Mouse (Mus musculus) adrenal gland, postnatal 4 days (tissue): ENCODE results near the gene Fryl. TPM values are rescaled to one million over a fixed set of nuclear protein-coding genes. Genes with fewer than 3 reads are reported as not detected.

Source experiments
- total RNA-seq, 2 experiments: library from RNA; stranded (reverse); gene quantifications; 2 replicates each; pipeline ENCODE4 v1.2.3; 2021

Gene Fryl
- total RNA-seq, 2 experiments from 2014 or later, result 49.7 to 55.7 TPM

Other genes starting within 250 kb of the Fryl start
- 10 to 100 TPM; 16.3 to 19.5 TPM for gene Slc10a4, start 249.7 kb downstream of the Fryl start, total RNA-seq
- gene Ociad1, start 36.2 kb upstream of the Fryl start, total RNA-seq, result 100 to 1,000 TPM; 203 to 214 TPM
- 10 to 100 TPM; 11.4 to 11.7 TPM for gene Ociad2, start 84.4 kb upstream of the Fryl start, total RNA-seq
- gene Cwh43, start 149.5 kb upstream of the Fryl start, total RNA-seq, result under 1 TPM; 0.23 to 0.25 TPM
- 10 to 100 TPM; 38.0 to 38.1 TPM for gene Dcun1d4, start 224.4 kb upstream of the Fryl start, total RNA-seq